Mouse (Mus musculus) cortical plate, adult 2 months (tissue): ENCODE measurements around the gene Ccdc154.

ENCODE experiments used
- CTCF ChIP-seq: fragments of 200-500 bp; IDR thresholded peaks from 2 replicates; pipeline ENCODE4 v1.5.1; 2011; ENCODE audit warnings: mild to moderate bottlenecking, control low read depth, low read length; ENCODE audit not compliant: insufficient read depth; ENCODE audit errors: extremely low read depth
- POLR2A ChIP-seq: fragments of 200-500 bp; IDR thresholded peaks from 2 replicates; pipeline ENCODE4 v1.6.1; 2011; ENCODE audit warnings: mild to moderate bottlenecking, low read length, control low read depth; ENCODE audit not compliant: insufficient read depth; ENCODE audit errors: extremely low read depth

DNA sequence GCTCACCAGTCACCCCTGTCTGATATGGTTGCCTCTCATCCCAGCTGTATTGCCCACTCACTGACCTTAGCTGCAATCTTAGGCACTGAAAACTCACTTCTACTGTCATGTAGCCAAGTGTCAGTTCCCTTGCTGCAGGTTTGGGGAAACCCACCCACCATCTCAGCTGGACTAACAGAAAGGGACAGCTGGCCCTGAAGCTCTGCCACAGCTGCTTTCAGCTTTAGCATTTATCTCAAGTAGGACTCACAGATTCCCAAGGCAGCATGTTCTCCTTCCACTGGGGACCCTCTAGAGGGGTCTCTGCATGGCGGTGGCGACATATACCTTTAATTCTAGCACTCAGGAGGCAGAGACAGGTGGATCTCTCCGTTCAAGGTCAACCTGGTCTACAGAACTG lies 2.5 kb downstream of the Ccdc154 start:
- TF ChIP-seq CTCF: no peak
- no peak for TF ChIP-seq POLR2A
